Mouse (Mus musculus) natural killer cell, adult 2 months (primary cell): Measurements from ENCODE around the gene Oaz2.
"Not testable (repeated sequence)": the region's sequence is repeated elsewhere in the genome, so short reads cannot be mapped to it uniquely, and the experiment has no call there.

Experiments
- DNase-seq, 2 experiments: peaks; one replicate each; pipeline ENCODE4 v3.0.0; 2022; ENCODE audit warnings: low spot score in 2 of 2

Oaz2 gene

GRCm38 (mm10) chr9:65651957-65652356, 15.8 kb upstream of the Oaz2 start:
- not testable (repeated sequence) for DNase-seq

- DNase-seq = no peak
Measured at GRCm38 (mm10) chr9:65653741-65654140, 14.1 kb upstream of the Oaz2 start.

- no peak for DNase-seq
Measured at GRCm38 (mm10) chr9:65654700-65655237, 13.0 kb upstream of the Oaz2 start.

- DNase-seq = peak in 1 of 2 experiments; percentile 12
Measured at GRCm38 (mm10) chr9:65655540-65655939, 12.3 kb upstream of the Oaz2 start.

- no peak for DNase-seq
Measured at GRCm38 (mm10) chr9:65657218-65657617, 10.6 kb upstream of the Oaz2 start.

GRCm38 (mm10) chr9:65661029-65661428, 6.8 kb upstream of the Oaz2 start:
- no peak for DNase-seq

- no peak for DNase-seq
Measured at GRCm38 (mm10) chr9:65661493-65661892, 6.3 kb upstream of the Oaz2 start.

GRCm38 (mm10) chr9:65664163-65664562, 3.6 kb upstream of the Oaz2 start:
- peak in 1 of 2 experiments; percentile 39 for DNase-seq

GRCm38 (mm10) chr9:65666042-65666441, 1.8 kb upstream of the Oaz2 start:
- DNase-seq = peak; percentile 36 to 55

GRCm38 (mm10) chr9:65671431-65671931, 3.7 kb downstream of the Oaz2 start:
- DNase-seq = no peak

GRCm38 (mm10) chr9:65672996-65673395, 5.2 kb downstream of the Oaz2 start:
- DNase-seq = no peak

GRCm38 (mm10) chr9:65675461-65676357, 7.9 kb downstream of the Oaz2 start:
- DNase-seq = no peak

- DNase-seq = peak; percentile 91 to 93
Measured at GRCm38 (mm10) chr9:65676358-65677118, 8.7 kb downstream of the Oaz2 start.

GRCm38 (mm10) chr9:65677119-65677462, 9.3 kb downstream of the Oaz2 start:
- no peak for DNase-seq

GRCm38 (mm10) chr9:65679181-65679761, 11.5 kb downstream of the Oaz2 start:
- DNase-seq = no peak

- DNase-seq = no peak
Measured at GRCm38 (mm10) chr9:65680938-65681633, 13.3 kb downstream of the Oaz2 start.

GRCm38 (mm10) chr9:65681634-65681940, 13.8 kb downstream of the Oaz2 start:
- DNase-seq = no peak

- DNase-seq = no peak
Measured at GRCm38 (mm10) chr9:65682183-65682582, 14.4 kb downstream of the Oaz2 start.

GRCm38 (mm10) chr9:65682994-65683393, 15.2 kb downstream of the Oaz2 start:
- no peak for DNase-seq

GRCm38 (mm10) chr9:65684704-65685103, 16.9 kb downstream of the Oaz2 start:
- no peak for DNase-seq

- not testable (repeated sequence) for DNase-seq
Measured at GRCm38 (mm10) chr9:65689869-65690268, 22.1 kb downstream of the Oaz2 start.

GRCm38 (mm10) chr9:65692466-65692865, 24.7 kb downstream of the Oaz2 start:
- DNase-seq = no peak
